Mouse (Mus musculus): ENCODE results near the gene Slx4ip.

The Slx4ip gene

GRCm38 (mm10) chr2:137063829-137064228 lies 172.8 kb downstream of the Slx4ip start:
- DNase-seq (ENCODE audit: low read depth in 2 of 2, low spot score in 2 of 2), result no peak

- DNase-seq (ENCODE audit: low read depth in 2 of 2, low spot score in 2 of 2), result no peak
Measured at GRCm38 (mm10) chr2:137064513-137064912, 173.5 kb downstream of the Slx4ip start.

- no peak for DNase-seq (ENCODE audit: low read depth in 2 of 2, low spot score in 2 of 2)
Measured at GRCm38 (mm10) chr2:137067479-137068110, 176.6 kb downstream of the Slx4ip start.

GRCm38 (mm10) chr2:137073473-137074312 lies 182.7 kb downstream of the Slx4ip start:
- no peak for DNase-seq (ENCODE audit: low read depth in 2 of 2, low spot score in 2 of 2)

GRCm38 (mm10) chr2:137074313-137074620 lies 183.2 kb downstream of the Slx4ip start:
- DNase-seq (ENCODE audit: low read depth in 2 of 2, low spot score in 2 of 2), result no peak

- no peak for DNase-seq (ENCODE audit: low read depth in 2 of 2, low spot score in 2 of 2)
Measured at GRCm38 (mm10) chr2:137078771-137079170, 187.8 kb downstream of the Slx4ip start.

- no peak for DNase-seq (ENCODE audit: low read depth in 2 of 2, low spot score in 2 of 2)
Measured at GRCm38 (mm10) chr2:137079721-137080320, 188.8 kb downstream of the Slx4ip start.

GRCm38 (mm10) chr2:137080468-137080867 lies 189.4 kb downstream of the Slx4ip start:
- DNase-seq (ENCODE audit: low read depth in 2 of 2, low spot score in 2 of 2), result no peak

- DNase-seq (ENCODE audit: low read depth in 2 of 2, low spot score in 2 of 2), result no peak
Measured at GRCm38 (mm10) chr2:137081001-137081400, 190.0 kb downstream of the Slx4ip start.

GRCm38 (mm10) chr2:137082896-137083620 lies 192.0 kb downstream of the Slx4ip start:
- DNase-seq (ENCODE audit: low read depth in 2 of 2, low spot score in 2 of 2), result no peak

GRCm38 (mm10) chr2:137085257-137085656 lies 194.2 kb downstream of the Slx4ip start:
- DNase-seq (ENCODE audit: low read depth in 2 of 2, low spot score in 2 of 2), result no peak

GRCm38 (mm10) chr2:137086621-137087395 lies 195.8 kb downstream of the Slx4ip start:
- no peak for DNase-seq (ENCODE audit: low read depth in 2 of 2, low spot score in 2 of 2)

- DNase-seq (ENCODE audit: low read depth in 2 of 2, low spot score in 2 of 2), result no peak
Measured at GRCm38 (mm10) chr2:137087705-137088104, 196.7 kb downstream of the Slx4ip start.

- DNase-seq (ENCODE audit: low read depth in 2 of 2, low spot score in 2 of 2), result no peak
Measured at GRCm38 (mm10) chr2:137091766-137092522, 200.9 kb downstream of the Slx4ip start.

- no peak for DNase-seq (ENCODE audit: low read depth in 2 of 2, low spot score in 2 of 2)
Measured at GRCm38 (mm10) chr2:137092523-137093297, 201.7 kb downstream of the Slx4ip start.

GRCm38 (mm10) chr2:137093298-137093630 lies 202.2 kb downstream of the Slx4ip start:
- no peak for DNase-seq (ENCODE audit: low read depth in 2 of 2, low spot score in 2 of 2)

- no peak for DNase-seq (ENCODE audit: low read depth in 2 of 2, low spot score in 2 of 2)
Measured at GRCm38 (mm10) chr2:137094301-137094700, 203.3 kb downstream of the Slx4ip start.

GRCm38 (mm10) chr2:137096981-137097460 lies 206.0 kb downstream of the Slx4ip start:
- DNase-seq (ENCODE audit: low read depth in 2 of 2, low spot score in 2 of 2), result no peak

Data from CD8-positive naive resting alpha-beta T cell, adult 2 months (primary cell).